In the genomic region with DNA sequence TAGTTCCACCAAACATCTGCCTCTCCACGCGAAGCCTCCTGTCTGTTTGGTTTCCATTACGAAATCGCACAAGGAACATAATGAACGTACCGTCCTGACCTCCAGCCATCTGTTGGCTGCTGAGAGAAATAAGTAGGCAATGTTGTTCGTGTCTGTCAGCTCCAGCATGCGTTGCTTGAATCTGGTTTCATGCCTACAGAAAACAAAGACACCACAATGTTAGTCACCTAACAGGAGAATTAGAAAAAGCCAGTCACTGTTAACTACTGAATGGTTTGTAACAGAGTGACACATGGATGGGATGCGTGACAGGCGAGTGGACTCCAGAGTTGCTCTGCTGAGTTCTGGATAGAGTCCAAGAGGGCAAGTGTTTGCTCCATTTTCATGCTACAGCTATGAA, we compare ENCODE assay signal across 12 mouse cellular contexts. TPM values are rescaled to one million over a fixed set of nuclear protein-coding genes. Genes with fewer than 3 reads are reported as not detected.
DNase-seq lines count a peak whose midpoint lies in the region; TF ChIP-seq lines count a peak whose summit lies in the region.
"Had no signal": no experiment of that assay in that cellular context is flagged by ENCODE, and none has a peak within 500 bp of the region (broad histone marks: within the 10 kb centered on the region; RNA-seq: fewer than 3 reads in every experiment).

No protein-coding gene starts in this region.

- DNase-seq in heart, adult 18-20 months, result peak; percentile 63 to 74
- DNase-seq in heart, embryonic 10.5 days (ENCODE audit: low spot score), result no peak
- peak; percentile 10 for DNase-seq in retina, postnatal 1 day
- DNase-seq in retina, embryonic 14.5 days (ENCODE audit: low spot score), result no peak
- DNase-seq in layer of hippocampus, adult 2 months (ENCODE audit: low spot score in 2 of 2), result peak; percentile 26 to 49
- peak; percentile 9 for DNase-seq in skeletal muscle tissue, adult 2 months (ENCODE audit: low read depth, low spot score)
- DNase-seq in thymus, adult 2 months, result no peak
- no peak for DNase-seq in left cerebral cortex, adult 2 months (ENCODE audit: extremely low spot score in 1 of 2, low spot score in 2 of 2)
- DNase-seq: kidney, adult 18-20 months had no signal

- TF ChIP-seq CTCF in layer of hippocampus, adult 2 months (conservative IDR thresholded peaks at IDR 0.05), result no peak
- TF ChIP-seq CTCF in thymus, adult 2 months (IDR thresholded peaks at IDR 0.05; ENCODE audit: borderline replicate concordance, control insufficient read depth, extremely low read depth, insufficient read depth, low read length, poor library complexity), result no peak
- TF ChIP-seq CTCF in left cerebral cortex, adult 2 months (IDR thresholded peaks at IDR 0.05), result no peak

- no peaks in the 10 kb centered on the region for H3K27me3 ChIP-seq in heart, embryonic 10.5 days (ENCODE audit: insufficient read depth, poor library complexity, severe bottlenecking)
- no peaks in the 10 kb centered on the region for H3K27me3 ChIP-seq in thymus, adult 2 months (ENCODE audit: control insufficient read depth, insufficient read depth, low read length)
- H3K27me3 ChIP-seq: heart, embryonic 13.5 days; limb, embryonic 12.5 days; midbrain, embryonic 13.5 days had no signal

- H3K36me3 ChIP-seq in heart, embryonic 10.5 days, result peaks cover 26% of the 10 kb centered on the region; the same call in 1 of the 2 replicates
- no peaks in the 10 kb centered on the region for H3K36me3 ChIP-seq in thymus, adult 2 months (ENCODE audit: control insufficient read depth, insufficient read depth, low read length)
- H3K36me3 ChIP-seq: limb, embryonic 12.5 days; midbrain, embryonic 13.5 days had no signal

- intact Hi-C loops in left cerebral cortex, adult 2 months (cut with DNase I), result no loop called here

- peaks cover 7% of the 10 kb centered on the region; the same call in 1 of the 2 replicates for H3K4me1 ChIP-seq in heart, embryonic 10.5 days
- peaks cover 6% of the 10 kb centered on the region for H3K4me1 ChIP-seq in thymus, adult 2 months (replicated peaks; ENCODE audit: control insufficient read depth, insufficient read depth, low read length)
- H3K4me1 ChIP-seq: limb, embryonic 12.5 days; midbrain, embryonic 13.5 days had no signal

- H3K9me3 ChIP-seq in heart, embryonic 10.5 days, result no peaks in the 10 kb centered on the region
- H3K9me3 ChIP-seq: heart, embryonic 13.5 days; limb, embryonic 12.5 days; midbrain, embryonic 13.5 days had no signal

- 88% methylated on average over 10 of the region's 10 CpGs for WGBS in heart, embryonic 10.5 days
- WGBS in thymus, adult 2 months, result 92% methylated on average over 10 of the region's 10 CpGs

- no peak overlapping the region for H3K27ac ChIP-seq in heart, embryonic 10.5 days
- H3K27ac ChIP-seq in layer of hippocampus, adult 2 months, result no peak overlapping the region
- no peak overlapping the region for H3K27ac ChIP-seq in thymus, adult 2 months (ENCODE audit: control insufficient read depth, insufficient read depth, low read length)
- H3K27ac ChIP-seq in left cerebral cortex, adult 2 months, result no peak overlapping the region
- H3K27ac ChIP-seq: heart, embryonic 13.5 days; limb, embryonic 12.5 days; midbrain, embryonic 13.5 days had no signal

- H3K4me3 ChIP-seq in heart, embryonic 10.5 days, result no peak overlapping the region
- H3K4me3 ChIP-seq in layer of hippocampus, adult 2 months, result no peak overlapping the region
- H3K4me3 ChIP-seq in thymus, adult 2 months (ENCODE audit: control insufficient read depth, insufficient read depth, low read length), result no peak overlapping the region
- H3K4me3 ChIP-seq in left cerebral cortex, adult 2 months, result no peak overlapping the region
- H3K4me3 ChIP-seq: heart, embryonic 13.5 days; limb, embryonic 12.5 days; midbrain, embryonic 13.5 days had no signal

- no peak for TF ChIP-seq POLR2A in thymus, adult 2 months (IDR thresholded peaks at IDR 0.05; ENCODE audit: control insufficient read depth, extremely low read depth, insufficient read depth, low read length, poor library complexity)

RNA-seq across cellular contexts. Expression of gene Kcnj8, which starts 42.9 kb away (rescaled TPM):
- 10 to 100 TPM; 15.8 to 19.6 TPM for total RNA-seq in heart, adult 18-20 months (2021)
- polyA plus RNA-seq in heart, embryonic 10.5 days (2016; fragmentation: Nextera tagmentation; extraction: Ambion mirVana), result 0.70 and 1.4 TPM in 2 replicates
- 1 to 10 TPM; 1.7 to 2.3 TPM for total RNA-seq in layer of hippocampus, adult 2 months (2021)
- 3.1 and 3.9 TPM in 2 replicates for polyA plus RNA-seq in thymus, adult 2 months (2012; rRNA removed)
- 1 to 10 TPM; 1.9 to 2.4 TPM for total RNA-seq in left cerebral cortex, adult 2 months (2021)

Comparison
In these comparisons a context has a peak if more than half of its experiments do, and no peak if none do; other contexts are left out.
1. DNase-seq: peak in heart, adult 18-20 months (2 of 2), retina, postnatal 1 day (single experiment), layer of hippocampus, adult 2 months (2 of 2) and skeletal muscle tissue, adult 2 months (single experiment); none in heart, embryonic 10.5 days (single experiment), retina, embryonic 14.5 days (single experiment), thymus, adult 2 months (single experiment) and left cerebral cortex, adult 2 months (0 of 2).
2. RNA of gene Kcnj8, which starts 42.9 kb away (total RNA-seq): 15.8 to 19.6 TPM in heart, adult 18-20 months; 1.9 to 2.4 TPM in left cerebral cortex, adult 2 months and 1.7 to 2.3 TPM in layer of hippocampus, adult 2 months; every median in the first group is over 4 times any median in the second.